Mouse (Mus musculus) urinary bladder, postnatal 25 days (tissue): ENCODE measurements around the gene Tapt1.
"Not testable (repeated sequence)": the region's sequence is repeated elsewhere in the genome, so short reads cannot be mapped to it uniquely, and the experiment has no call there.

Experiments used
- DNase-seq: peaks from one replicate; pipeline ENCODE4 v3.0.0; 2022; ENCODE audit warnings: low spot score

Tapt1 gene

DNA sequence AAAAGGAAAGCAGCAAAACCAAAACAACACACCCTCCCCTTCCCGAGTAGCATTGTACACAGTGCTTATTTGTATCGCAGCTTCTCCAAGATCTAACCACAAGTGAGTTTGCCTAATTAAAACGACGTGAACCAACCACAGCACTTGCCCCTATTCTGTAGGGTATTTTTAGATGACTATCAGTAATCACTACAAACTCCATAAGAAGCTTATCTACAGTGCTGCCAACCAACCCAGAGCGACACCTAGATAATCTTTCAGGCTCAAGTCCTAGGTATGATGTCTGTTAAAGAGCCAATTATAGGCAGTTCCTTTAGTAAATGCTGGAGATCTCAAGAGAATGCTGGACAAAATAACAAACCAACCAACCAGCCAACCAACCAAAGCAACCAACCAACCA, 28.6 kb downstream of the Tapt1 start:
- DNase-seq: no peak

DNA sequence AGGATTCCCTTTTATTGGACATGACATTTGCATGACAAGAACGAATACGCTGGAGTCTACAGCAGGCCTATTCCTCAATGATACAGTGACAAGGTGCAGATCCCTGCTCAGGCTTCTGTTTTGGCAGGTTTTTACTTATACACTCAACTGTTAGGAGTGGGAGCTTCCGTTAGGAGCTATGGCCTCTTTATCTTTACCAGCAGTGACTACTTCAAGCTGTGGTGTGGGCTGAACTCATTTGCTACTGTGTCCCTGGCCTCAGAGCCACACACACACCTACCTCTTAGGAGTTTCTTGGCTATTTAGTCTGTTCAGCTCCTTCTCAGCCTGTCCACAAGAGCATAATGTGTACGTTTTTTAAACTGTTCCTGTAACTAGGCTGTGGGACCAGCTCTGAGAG, 30.3 kb downstream of the Tapt1 start:
- DNase-seq: no peak

DNA sequence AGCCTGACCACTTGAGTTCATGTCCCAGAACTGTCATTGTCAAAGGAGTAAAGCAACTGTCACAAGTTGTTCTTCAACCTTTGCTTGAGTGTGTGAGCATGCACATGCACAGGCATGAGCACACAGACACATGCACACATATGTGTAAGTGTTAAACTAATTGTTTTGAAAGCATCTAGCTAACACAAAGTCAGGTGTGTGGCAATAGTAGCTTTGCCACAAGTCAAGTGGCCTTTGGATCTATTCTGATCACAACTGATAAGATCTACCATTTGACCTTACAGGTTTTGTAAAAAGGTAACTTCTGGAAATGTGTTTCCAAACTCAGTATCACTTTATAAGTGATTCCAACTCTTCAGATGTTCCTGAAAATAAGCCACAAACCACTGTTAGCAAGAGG, 39.1 kb downstream of the Tapt1 start:
- no peak for DNase-seq

DNA sequence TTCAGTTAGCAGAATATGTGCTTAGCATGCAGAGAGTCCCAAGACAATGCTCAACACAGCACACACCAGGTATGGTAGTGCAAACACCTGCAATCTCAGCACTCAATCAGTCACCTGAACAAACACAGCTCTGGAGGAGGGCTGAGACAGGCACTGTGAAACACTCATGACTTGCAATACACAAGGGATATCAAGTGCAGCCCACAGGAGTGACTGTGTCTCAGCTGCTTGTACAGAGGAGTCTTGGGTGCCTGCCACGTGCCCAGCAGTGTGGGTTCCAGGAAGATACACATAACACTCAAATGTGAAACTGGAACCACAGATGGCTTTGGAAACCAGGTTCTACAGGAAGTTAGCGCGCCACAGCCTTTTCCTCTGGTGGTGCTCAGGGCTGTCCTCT, 44.8 kb downstream of the Tapt1 start:
- DNase-seq: no peak

DNA sequence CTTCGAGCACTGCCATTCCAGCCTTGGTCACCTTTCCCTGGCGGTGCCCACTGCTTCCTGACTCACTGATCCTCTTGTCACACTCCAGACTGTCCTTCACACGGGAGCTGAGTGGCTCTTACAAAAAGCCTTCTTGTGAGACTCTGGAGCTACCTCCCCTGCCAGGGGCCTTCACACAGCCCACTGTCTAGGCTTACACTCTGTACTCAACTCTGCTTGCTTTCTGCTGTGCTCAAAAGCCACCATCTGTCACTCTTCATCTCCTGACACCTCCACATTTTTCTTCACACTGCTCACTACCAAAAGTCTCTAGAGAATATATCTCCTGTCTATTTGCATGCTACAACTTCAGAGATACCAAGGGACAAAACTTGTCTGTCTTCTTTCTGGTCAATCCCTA, 46.0 kb downstream of the Tapt1 start:
- no peak for DNase-seq

DNA sequence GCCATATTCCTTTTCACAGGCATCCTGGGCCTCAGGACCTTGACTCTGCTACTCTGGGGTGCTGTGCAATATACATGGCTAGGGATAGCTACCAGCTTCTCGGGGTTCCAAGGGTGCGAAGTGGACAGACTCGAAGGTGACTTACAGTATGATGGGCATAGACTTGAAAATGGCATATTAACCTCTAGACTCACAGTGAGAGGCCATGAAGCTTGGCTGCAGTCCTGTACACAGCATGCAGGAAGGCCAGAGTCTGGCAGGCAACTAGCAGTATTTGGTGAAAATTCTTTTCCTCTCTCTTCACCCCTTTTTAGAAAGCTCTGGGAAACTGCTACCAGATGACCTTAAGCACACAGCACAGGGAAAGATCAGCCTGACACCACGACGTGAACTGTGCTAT, 52.4 kb downstream of the Tapt1 start:
- DNase-seq: no peak

DNA sequence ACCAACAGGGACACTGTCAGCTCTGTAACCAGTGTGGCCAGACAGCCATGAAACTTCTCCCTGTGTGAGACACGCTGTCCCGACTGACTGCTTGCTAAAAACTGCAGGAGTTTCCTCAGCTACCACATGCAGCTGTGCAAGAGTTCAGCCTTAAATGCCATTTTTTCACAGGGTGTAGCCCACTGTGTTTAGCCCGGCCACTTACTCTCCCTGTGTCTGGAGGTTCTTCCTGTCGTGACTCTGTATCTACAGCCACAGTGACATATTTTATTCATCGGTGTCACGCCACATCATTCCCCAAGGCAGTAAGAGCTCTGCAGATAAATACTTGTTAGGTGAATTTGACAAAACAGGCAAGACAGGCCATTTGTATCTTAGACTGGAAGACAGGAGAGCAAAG, 59.6 kb downstream of the Tapt1 start:
- no peak for DNase-seq

DNA sequence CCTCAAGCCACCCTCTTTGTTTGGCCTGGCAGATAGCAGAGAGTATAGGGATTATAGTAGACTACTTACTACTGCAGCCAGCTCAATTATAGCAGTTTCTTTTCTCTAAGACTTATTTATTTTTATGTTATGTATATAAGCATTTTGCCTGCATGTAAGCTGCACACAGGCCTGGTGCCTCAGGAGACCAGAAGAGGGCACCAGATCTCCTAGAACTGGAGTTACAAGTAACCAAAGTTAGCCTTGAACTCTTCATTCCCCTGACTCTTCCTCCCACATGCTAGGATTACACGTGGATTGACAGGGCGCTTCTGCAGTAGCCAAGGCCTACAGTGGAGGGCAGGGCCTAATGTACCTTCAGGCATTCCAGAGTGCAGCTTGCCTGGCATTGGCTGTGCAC, 60.6 kb downstream of the Tapt1 start:
- no peak for DNase-seq

DNA sequence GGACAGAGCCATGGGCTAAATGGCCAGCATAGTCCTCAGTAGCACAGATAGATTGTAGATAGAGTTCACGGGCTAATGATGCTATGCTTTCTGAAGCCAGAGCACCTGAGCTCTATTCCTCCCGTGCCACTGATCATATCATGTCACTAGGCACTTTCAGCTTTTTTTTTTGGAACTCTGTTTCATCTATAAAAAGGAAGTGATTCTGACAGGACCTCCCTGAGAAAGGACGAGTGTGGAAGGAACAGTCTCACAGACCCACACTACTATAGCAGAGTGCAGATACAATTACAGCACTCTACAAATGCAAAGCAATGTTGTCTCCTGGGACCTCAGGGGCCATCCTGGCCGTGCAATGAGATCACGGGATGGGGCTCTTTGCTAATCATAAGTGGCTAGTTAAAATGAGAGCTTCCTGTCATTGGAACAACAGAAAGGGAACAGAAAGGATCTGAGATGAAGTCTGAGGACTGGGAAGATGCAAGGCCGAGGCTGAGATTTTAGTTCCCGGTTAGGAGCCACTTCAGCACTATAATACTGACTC, 62.1 kb downstream of the Tapt1 start:
- no peak for DNase-seq

DNA sequence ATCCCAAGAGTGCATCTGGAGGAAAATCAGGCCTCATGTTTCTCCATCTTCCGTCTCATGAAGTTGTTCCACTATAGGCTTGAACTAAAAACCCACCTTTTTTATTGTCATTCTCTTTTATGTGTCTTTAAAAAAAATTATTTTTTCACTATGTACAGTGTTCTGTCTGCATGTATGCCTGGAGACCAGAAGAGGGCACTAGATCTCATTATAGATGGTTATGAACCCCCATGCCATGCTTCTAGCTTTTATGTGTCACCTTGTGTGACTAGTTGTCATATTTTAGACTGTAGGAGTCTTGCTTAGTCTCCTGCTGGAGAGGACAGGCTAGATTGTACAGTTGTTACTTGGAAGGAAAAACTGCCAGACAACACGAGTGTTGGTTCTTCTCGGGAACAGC, 63.1 kb downstream of the Tapt1 start:
- no peak for DNase-seq

DNA sequence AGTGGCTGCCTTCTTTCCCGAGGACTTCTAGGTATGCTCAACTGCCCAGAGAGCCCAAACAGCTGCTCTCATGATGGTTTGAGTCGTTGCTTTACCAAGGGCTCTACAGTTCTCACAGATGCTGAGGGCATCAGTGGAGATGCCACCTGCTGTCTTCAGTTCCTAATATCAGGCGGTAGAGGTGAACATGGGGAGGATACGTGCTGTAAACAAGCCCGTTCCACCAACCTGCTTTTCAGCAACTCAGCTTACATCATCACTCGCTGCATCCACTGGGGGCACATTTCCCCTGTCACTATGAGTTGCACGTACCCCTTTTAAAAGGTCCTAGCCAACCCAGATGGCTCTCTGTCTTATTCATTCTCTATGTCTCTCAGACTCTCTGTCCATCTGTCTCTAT, 63.6 kb downstream of the Tapt1 start:
- DNase-seq: no peak

DNA sequence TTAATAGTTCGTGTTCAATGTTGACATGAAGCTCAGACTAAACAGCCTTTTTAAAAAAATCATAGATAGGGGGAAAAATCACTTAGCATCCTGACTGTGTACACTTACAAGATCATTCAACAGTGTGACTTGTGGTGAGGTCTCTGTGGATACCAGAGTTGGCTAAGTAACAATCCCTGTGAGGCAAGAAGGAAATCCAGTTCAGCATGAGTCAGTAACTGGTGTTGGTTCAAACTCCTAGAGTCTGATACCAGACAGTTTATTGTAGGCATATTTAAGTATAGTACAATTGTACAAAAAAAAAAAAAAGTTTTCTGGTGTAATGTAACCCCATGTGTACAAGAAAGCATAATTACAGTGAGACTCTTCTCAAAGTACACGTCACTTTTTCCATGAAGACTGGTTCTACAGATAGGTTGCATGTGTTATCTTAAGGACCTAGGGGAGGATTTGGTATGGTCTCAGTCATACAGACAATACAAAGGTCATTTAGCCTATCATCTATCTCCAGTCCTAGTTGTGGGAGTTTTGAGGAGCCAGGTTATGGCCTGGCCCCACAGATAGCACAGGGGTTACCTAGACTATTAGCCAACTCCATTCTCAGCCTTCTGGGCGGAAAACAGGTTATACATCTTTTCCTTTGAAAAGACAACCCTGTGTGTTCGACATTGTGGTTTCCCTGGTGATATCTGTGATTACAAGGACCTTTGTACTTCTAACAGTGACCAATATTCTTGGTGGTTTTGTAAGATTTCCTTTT, 66.6 kb downstream of the Tapt1 start:
- no peak for DNase-seq

DNA sequence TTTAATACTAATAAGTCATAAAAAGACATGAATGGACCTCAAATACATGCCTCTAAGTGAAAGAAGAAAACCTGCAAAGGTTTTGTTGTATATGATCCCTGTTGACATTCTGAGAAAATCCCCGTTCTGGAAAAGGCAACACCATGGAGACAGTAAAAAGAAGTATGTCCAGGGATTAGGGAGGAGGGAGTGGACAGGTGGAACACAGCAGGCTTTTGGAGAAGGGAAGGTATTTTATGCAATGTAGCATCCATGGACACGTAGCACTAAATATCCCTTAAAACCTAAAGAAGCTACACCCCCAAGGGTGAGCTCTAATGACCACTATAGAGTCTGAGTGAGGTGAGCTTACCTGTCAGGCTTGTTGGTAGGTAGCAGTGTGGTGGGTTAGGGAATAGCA, 67.2 kb downstream of the Tapt1 start:
- DNase-seq: no peak

DNA sequence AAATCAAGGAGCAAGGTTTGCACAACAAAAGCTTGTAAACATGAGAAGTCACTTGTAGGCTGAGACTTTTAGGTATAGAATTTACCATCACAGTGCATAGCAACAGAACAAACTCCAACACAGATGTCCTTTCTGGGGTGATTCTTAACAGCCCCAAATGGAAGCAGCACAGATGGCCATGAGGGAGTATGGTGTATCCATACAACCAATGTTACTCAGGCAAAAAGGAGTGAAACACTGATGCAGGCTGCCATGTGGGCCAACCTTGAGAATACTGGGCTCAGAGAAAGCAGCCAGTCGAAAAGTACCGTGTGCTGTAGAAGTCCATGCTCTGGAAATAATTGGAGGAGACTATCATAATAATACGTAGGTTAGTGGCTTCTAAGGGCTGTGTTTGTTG, 68.0 kb downstream of the Tapt1 start:
- no peak for DNase-seq

DNA sequence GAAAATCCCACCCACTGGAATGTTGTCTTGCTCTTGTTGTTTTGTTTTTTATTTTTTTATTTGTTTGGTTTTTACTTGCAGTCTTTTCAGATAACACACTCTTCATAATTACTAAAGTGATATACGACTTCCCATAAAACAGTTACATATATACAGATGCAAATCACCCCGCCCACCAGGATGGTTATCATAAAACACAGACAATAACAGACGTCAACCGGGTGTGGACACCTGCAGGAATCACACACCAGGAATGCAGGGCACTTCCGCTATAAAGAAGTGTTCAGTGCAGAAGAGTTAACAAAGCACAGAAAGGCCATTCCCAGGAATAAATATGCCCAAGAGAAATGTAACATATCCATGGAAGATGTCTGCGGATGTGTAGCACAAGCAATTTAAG, 68.7 kb downstream of the Tapt1 start:
- DNase-seq: no peak

DNA sequence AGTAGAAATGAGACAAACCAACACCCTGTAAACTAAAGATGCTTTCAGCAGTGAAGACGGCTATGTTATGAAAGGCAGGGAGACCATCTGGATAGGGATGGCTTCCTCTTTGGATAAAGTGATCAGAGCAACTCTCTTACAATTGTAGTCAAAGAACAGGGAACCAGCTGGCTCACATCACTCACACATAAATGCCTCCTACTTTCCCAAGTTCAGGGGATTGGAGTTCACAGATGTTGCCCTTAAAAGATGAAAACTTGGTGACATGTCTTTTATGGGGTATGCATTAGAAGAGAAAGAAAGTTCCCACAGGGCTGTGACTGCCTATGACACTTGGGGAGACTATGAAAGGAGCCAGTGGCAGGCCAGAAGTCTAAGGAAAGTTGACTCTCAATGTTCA, 73.4 kb downstream of the Tapt1 start:
- DNase-seq: no peak

DNA sequence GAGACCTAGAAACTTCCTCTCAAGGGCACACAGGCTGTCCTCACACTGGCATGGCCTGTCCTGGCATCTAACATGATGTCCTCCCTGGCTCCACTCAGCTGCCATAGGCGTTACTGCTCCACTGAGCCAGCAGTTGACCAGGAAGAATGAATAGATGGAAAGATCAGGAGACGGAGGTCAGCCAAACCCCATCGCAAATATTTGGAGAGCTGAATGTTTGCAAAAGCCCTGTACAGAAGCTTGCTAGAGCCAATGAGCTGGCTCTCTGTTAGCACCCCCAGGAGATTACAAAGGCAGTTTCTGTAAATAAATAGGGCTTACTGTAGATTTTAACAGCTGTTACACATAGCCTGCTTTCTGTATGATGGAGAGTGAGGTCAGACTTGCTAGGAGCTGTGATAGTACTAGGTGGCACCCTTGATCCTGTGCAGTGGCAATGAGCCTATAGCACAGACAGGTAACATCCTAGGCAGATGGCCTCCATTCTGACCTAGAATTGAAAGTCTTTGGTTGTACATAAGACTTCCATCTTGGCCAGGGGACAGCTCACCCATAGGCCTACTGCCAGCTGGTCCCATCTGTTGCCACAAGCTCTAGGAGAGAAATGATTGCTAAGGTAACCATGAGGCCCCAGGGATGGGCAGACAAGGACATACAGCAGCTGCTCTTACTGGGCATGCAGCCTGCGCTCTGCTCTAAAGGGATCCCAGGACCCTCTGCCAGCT, 74.9 kb downstream of the Tapt1 start:
- DNase-seq: no peak

DNA sequence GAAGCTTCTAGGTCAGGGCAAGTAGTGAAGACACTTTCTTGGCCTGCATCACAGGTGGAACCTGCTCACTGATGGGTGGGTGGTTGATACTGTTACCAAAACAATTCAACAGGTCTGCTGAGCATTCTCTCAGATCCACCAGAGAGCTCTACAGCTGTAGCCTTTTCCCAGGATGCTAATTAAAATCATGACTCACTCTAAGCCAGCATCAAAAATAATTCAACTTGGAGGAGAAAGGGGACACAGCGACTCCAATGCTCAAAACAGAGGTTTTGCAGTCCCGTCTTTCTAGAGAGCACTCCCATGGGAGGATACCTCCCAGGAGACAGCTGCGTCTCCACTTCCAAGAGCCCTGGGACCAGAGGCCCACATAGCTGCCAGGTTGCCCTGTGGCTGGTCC, 78.7 kb downstream of the Tapt1 start:
- DNase-seq: no peak

DNA sequence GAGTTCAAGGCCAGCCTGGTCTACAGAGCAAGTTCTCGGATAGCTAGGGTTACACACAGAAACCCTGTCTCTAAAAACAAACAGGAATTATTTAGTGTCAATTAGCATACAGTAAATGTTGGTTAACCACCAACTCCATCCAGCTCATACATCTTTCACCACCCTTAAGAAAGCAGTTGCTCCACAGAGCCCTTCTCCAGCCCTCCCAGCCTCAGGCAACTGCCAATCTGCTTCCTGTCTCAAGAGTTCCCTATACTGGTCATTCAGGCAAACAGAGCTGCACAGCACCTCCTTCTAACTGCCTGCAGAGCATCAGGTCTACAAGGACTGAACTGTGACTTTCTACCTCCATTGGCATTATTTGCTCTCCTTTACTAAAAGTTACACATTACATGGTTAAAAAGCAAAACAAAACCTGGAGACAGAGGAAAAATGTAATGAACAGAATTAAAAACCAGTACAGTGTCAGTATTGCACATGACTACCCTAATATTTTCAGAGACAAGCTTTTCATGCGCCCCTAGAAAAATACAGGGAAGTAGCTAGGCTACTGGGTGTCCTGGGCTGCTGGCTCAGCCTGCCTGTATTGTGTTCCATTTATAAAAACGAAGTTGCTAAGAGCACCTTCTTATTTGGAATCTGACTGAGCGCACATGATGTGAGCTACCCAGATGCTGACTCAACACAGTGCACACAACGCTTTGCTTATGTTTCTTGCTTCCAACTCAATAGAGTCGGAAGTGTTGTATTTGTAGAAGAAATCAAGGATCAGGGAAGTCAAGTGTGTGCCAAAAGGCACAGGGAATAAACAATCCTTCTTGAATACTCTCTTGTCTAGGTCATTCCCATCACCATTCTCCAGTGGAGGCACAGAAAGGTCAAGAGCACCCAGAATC, 79.7 kb downstream of the Tapt1 start:
- no peak for DNase-seq

DNA sequence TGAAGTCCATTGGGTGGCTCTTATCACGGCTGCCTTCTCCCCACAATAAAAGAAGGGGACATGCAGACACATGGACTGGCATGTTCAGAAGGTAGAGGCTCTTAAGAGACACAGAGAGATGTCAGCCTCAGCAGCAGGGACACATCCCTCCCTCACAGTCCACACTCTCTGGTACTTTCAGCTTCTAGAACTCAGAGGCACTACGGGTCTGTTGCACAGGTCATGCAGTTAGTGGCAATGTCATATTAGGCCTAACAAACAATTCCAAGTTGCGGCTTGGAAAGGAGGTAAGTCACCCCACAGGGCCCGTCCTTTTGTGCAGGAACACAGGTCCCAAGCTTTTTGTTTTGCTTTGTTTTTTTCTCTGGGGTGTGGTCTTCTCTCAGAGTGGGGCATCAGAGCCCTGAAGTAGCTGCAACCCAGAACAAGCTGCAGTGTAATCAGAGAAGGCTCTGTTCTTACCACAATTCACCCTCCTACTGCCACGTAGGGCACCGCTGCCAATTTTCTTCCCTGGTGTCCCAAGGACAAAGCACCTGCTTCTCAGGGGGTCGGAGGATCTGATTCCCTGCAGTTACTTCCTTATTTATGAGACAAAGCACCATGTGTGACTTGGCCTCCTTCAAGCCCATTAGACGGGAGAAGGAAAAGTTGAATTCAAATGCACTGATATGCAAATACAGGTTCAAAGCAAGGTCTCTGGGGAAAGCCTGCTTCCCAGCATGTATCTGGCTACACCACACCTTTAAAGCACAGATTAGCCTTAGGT, 82.8 kb downstream of the Tapt1 start:
- no peak for DNase-seq

DNA sequence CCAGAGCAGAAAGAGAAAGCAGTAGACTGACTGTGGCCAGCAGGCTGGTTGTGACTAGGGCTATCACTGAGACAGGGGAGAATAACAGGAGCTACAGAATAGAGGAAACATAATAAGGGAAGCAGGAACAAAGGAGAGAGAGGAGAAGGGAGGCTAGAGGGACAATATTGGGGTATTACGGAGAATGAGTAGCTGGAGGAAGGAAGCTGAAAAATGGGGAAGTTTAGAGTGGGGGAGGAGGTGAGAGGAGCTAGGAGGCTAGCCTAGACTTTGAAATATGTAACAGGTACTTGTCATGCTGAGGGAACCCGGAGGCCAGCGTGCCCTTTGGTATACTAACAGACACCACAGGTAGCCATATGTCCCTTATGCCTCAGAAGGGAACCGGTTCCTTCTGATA, 98.9 kb downstream of the Tapt1 start:
- no peak for DNase-seq

DNA sequence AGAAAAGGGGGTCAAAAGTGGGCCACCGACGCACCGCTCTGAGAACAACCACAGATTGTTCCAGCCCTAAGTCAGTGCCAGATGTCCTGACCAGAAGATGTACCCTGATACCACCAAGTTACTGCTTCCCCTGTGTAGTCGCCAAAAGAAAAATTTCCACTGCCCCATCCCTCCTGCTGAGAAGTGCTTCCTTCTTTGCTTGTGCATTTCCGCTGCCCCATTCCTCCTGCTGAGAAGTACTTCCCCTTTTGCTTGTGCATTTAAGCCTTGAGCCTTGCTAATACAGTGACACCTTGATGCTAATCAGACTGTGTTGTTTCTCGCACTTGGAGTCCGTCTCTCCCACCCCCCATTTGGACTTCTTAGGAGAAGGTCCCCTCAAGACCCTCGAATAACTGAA, 99.9 kb downstream of the Tapt1 start:
- not testable (repeated sequence) for DNase-seq
